Mouse (Mus musculus) liver, adult (tissue): ENCODE data around the gene Pou2f1.
A peak's percentile ranks its signal among the peaks of the same experiment; 100 is the strongest.

Source experiments
- GATA4 ChIP-seq: IDR thresholded peaks from 2 replicates; pipeline ENCODE4 v1.6.1; 2014; ENCODE audit warnings: mild to moderate bottlenecking, low read length; ENCODE audit not compliant: insufficient replicate concordance

Gene Pou2f1

DNA sequence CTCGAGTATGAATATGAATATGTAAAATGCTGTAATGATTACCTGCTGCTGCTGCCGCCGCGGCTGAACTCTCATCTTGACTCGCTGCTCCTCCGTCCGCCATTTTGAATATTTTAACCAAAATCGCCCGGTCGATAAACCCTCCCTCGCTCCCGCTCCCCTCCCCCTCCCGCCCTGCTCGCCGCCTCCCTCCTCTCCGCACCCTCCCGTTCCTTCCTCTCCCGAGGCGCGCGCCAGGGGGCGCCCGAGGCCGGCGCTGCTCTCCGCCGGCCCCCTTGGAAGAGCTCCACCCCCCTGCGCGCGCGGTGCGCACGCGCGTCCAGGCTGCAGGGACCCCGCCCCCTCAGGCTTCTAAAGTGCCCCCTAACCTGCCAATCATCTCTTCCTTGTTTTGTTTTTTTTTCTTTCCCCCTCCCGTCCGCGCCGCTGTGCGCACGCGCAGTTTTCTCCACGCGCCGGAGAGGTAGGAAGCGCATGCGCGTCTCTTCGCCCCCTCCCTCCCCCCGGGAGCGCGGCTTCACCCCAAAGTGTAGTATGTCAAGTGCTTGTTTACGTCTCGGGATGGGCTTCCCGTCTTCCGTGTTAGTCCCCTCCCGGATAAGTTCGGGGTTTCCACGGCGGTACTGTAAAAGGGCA, at the start of gene Pou2f1:
Pou2f1 (minus strand) TSS at position 159 of the 636 bp plus-strand sequence.
- no peak; the same call in 1 of the 2 replicates for TF ChIP-seq GATA4

DNA sequence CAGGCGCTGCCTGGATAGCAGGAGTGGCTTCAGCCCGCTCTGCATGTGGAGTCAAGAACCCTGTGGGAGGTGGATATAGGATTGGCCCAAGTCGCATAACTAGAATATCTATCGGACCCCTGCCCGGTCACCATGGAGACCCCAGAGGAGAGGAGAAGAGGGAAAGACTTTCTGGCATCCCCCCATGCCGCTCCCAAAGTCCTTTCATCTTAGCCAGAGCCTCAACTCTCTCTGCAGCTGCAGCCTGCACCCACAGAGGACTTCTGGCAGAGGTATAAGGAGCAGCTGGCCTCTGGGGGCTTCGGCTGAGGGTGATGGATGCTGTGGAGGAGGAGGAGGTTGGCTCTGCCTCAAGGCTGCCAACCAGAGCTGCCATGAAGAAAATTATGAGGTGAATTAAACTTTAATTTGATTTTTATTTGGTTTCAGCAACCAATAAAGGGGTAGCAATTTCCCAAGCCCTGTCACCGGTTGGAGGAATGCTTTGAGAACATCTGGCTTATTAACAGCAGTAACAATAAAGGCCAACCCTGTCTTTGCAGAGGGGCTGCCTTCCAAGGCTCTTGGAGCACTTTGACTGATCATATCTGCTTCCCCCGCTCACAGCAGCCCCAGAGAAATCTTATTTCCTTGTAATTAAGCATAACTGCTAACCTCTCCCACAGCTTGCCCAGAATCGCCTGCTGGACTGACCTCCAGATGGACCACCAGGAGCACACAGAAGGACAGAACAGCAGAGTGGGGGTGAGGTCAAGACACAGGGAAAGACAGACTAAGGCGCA, 46.8 kb upstream of the Pou2f1 start:
- TF ChIP-seq GATA4: no peak

GRCm38 (mm10) chr1:166048230-166048911, 45.9 kb upstream of the Pou2f1 start:
- no peak for TF ChIP-seq GATA4

GRCm38 (mm10) chr1:166047505-166048170, 45.2 kb upstream of the Pou2f1 start:
- TF ChIP-seq GATA4: peak; percentile 72; the same call in 1 of the 2 replicates

DNA sequence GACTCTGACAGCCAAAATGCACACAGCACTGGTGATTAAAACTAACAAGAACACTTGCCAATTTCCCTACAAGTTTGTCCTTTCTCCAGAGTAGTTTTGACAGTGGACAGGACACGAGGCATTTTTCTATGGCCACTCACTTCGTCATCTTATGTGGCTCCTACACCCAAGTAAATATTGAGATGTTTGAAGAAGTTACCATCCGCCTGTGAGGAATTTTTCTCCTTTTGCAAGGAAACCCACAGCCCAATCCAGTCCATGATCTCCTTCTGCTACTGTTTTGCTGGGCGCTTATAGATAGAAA, 43.4 kb upstream of the Pou2f1 start:
- no peak for TF ChIP-seq GATA4

DNA sequence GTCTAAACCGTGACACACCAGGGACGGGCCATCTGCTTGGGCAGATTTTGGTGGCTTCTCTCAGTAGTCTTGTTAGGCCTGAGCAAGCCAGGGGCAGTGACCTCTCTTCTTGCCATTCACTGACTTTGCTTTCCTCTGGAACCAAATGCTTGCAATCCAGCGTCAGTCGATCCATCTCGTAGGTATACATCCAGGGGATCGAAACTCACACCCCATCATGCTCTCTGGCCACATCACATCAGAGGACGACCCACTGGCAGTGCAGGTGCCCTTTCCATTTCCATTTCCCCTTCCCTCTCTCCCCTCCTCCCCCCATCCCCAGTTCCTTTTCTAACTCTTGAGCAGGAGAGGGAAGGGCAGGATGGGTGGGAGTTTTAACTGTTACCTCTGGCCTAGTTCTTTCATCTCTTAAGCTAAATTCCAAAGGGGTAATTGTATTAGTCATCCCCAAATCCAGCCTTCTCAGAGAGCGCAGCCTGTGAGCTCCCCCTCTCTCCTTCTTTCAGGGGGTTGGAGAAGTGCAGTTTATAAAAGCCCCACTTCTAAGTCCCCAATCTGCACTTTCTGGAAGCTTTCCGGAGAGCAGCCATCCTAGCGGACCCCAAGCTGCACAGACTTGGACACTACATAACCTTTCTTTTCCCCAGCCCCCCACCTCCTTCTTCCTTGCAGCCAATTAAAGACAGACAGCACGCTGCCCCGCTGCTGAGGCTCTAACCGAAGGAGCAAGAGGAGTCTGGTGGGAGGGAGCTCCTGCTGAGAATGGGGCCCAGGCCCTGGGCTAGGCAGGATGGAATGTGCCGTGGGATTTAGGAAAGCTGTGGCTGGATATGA, 42.8 kb upstream of the Pou2f1 start:
- TF ChIP-seq GATA4: no peak

DNA sequence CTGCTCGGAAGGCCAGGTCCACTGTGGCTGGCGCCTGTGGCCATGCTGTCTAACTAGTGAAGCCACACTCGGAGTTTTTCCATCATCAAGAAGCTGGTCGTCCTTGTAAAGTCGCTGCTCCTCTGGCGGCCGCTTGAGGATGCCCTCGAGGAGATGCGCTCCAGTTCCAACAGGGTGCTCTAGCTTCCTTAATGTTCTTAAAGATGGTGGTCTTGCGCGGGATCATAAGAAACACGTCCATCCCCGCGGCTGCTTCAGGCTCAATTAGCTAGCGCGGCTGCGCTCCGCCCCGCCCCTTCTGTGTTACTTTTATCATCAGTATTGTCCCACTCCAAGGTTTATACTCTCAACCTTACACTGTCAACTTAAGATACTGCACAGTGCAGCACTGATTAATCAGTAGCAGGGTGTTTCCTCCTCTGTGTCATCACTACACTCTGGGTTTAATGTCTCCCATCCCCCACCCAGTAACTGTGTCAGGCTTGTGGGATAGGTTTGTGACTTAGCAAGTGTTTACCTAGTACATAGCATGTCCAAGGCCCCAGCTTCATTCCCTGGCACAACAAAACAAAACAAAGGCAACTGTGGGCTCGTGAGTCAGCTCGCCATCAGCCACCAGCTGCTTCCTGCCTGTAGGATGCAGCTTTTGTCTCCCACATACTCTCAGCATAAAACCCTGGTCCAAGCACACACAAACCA, 41.1 kb upstream of the Pou2f1 start:
- TF ChIP-seq GATA4: no peak

DNA sequence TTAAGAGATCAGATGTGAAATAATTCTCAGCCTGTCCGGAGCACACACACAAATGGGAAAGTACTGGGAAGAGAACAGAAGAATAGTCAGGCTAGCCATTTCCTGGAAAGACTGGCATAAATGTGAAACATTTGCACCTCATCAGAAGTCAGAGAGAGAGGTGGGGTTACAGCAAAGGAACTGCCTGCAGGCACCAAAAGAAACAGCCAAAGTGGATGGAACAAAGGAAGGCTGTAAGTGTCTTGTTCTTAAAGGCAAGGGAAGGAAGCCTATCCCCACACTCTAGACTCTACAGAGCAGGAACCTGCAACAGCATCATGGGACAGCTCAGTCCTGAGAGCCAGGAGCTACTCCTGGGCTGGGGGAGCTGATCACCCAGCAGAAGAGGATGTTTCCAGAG, 39.0 kb upstream of the Pou2f1 start:
- no peak for TF ChIP-seq GATA4

- TF ChIP-seq GATA4: no peak
Observed at GRCm38 (mm10) chr1:166038731-166039332, 36.4 kb upstream of the Pou2f1 start.

DNA sequence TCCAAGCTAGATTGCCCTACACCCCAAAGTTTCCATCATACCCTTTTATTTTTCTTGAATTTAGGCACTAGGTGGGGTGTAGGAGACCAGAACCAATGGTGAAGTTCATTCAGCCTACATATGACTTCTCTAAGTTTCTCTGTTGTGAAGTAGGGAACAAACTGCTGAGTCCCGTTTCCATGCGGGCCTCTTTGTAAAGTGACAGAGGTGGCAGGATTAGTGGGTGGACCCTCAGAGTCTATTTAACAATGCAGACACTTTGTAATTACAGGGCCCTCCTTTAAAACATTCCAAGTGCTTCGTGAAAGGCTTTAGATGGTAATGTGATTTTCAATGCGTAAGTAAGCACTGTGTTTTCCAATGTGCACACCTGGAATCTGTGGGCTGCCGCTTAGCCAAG, 32.6 kb upstream of the Pou2f1 start:
- TF ChIP-seq GATA4: no peak

DNA sequence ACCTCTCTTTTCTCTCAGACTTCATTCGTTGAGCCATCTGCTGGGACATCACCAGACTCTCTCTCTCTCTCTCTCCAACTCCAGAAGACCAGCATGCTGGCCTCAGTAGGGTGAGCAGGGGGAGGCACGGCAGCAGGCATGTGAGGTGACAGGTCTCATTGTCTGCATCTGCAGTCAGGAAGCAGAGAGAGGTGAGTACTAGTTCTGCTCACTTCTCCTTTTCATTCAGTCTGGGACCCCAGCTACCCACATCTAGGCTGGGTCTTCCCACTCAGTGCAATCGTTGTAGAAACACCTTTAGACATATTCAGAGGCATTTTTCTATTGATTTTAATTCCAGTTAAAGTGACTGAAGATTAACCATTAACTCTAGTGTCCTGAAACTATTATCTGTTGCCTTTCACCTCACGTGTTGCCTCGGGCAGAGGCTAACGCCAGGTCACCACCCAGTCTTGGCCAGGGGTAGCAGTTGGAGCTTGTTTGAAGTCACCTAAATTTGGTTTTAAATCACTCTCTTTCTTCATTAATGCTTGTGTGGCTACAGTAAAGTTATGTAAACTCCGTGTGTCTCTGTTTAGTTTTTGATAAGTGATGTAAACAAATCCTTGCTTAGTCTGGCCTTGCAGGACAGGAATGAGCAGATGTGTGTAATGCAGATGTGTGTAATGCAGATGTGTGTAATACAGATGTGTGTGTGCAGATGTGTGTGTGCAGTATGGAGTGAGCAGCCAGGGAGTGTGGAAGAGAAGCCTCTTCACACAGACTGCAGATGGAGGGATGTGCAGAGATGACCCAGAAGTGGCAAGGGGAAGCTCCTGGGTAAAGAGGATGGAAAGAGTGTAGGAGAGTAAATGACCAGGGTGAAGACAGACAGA, 29.4 kb upstream of the Pou2f1 start:
- TF ChIP-seq GATA4: peak; percentile 82

- no peak for TF ChIP-seq GATA4
Observed at GRCm38 (mm10) chr1:166023981-166024380, 21.5 kb upstream of the Pou2f1 start.

DNA sequence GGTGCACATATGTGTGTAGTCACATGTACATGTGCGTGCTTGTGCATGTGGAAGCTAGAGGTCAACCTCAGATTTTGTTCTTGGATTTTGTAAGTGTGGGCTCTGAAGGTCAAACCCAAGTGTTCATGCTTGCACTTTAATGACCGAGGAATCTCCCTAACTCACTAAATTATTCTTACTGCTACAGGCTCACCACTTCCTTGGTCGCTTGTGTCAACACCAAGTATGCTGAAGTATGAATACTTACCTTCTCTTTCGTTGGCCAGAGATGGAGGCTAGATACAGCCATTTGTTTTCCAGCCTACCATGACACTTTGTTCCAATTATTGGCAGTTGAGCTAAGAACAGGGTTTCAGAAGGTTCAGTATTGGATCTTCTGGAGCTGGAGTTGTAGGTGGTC, 14.7 kb upstream of the Pou2f1 start:
- TF ChIP-seq GATA4: no peak
